Mouse (Mus musculus): ENCODE data around the gene Prdm2. TPM values are rescaled to one million over a fixed set of nuclear protein-coding genes. Genes with fewer than 3 reads are reported as not detected.
A peak's percentile ranks its signal among the peaks of the same experiment; 100 is the strongest.

Gene Prdm2
- polyA plus RNA-seq, 1 experiment from 2014 or later = 20.2 TPM

- peaks cover 25% of the 10 kb centered on the region for H3K36me3 ChIP-seq
- no peaks in the 10 kb centered on the region for H3K9me3 ChIP-seq (replicated peaks)
- H3K4me2 ChIP-seq (replicated peaks) = no peak overlapping the region
- H3K9ac ChIP-seq = no peak overlapping the region
- ATAC-seq (ENCODE audit: low FRiP score) = no peak
- peaks cover 16% of the 10 kb centered on the region for H3K4me1 ChIP-seq
- no peak overlapping the region for H3K4me3 ChIP-seq
- H3K27me3 ChIP-seq = no peaks in the 10 kb centered on the region
- no peak overlapping the region for H3K27ac ChIP-seq
- 83% methylated on average over 12 of the region's 12 CpGs for WGBS
These were observed 71.0 kb downstream of the Prdm2 start for GRCm38 (mm10) chr4:143141645-143142259.

GRCm38 (mm10) chr4:143140940-143141339, 71.9 kb downstream of the Prdm2 start:
- ATAC-seq (ENCODE audit: low FRiP score) = no peak
- Histone ChIP-seq H3K4me1 (peaks cover 14% of the 10 kb centered on the region), H3K9ac (no peak overlapping the region), H3K27me3 (no peaks in the 10 kb centered on the region), H3K27ac (no peak overlapping the region), H3K4me2 (replicated peaks) (no peak overlapping the region), H3K4me3 (no peak overlapping the region), H3K9me3 (replicated peaks) (no peaks in the 10 kb centered on the region), H3K36me3 (peaks cover 30% of the 10 kb centered on the region)
- 95% methylated on average over 3 of the region's 3 CpGs for WGBS

DNA sequence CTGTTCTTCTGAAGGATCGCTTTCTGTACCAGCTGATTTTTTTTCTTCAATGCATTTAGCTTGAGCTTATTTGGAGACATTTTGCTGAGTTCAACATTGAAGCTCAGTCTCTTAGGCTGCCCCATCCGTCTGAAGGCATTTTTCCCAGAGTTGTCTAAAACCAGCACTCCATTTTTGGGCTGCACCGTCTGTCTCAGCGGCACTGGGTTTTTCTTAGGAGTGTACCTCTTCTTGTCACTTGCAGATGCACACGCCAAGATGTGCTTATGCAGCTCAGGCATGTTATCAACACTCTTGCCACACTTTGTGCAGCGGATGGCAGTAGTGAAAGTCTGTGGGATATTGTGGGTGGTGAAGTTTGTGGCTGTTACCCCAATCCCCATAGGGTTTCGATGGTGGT, 80.4 kb downstream of the Prdm2 start:
- no peak overlapping the region for H3K4me3 ChIP-seq
- peaks cover 84% of the 10 kb centered on the region for H3K36me3 ChIP-seq
- no peak overlapping the region for H3K27ac ChIP-seq
- H3K4me1 ChIP-seq = no peaks in the 10 kb centered on the region
- ATAC-seq (ENCODE audit: low FRiP score) = no peak
- H3K4me2 ChIP-seq (replicated peaks) = no peak overlapping the region
- WGBS = 96% methylated on average over 7 of the region's 7 CpGs
- no peaks in the 10 kb centered on the region for H3K9me3 ChIP-seq (replicated peaks)
- no peaks in the 10 kb centered on the region for H3K27me3 ChIP-seq
- no peak overlapping the region for H3K9ac ChIP-seq

- Histone ChIP-seq H3K27ac (no peak overlapping the region), H3K36me3 (peaks cover 80% of the 10 kb centered on the region), H3K9me3 (replicated peaks) (no peaks in the 10 kb centered on the region), H3K27me3 (no peaks in the 10 kb centered on the region), H3K4me3 (no peak overlapping the region), H3K4me1 (no peaks in the 10 kb centered on the region), H3K9ac (no peak overlapping the region), H3K4me2 (replicated peaks) (no peak overlapping the region)
- WGBS = 95% methylated on average over 5 of the region's 5 CpGs
- no peak for ATAC-seq (ENCODE audit: low FRiP score)
These were observed 82.4 kb downstream of the Prdm2 start for GRCm38 (mm10) chr4:143130441-143130840.

- Histone ChIP-seq H3K4me3 (no peak overlapping the region), H3K36me3 (peaks cover 68% of the 10 kb centered on the region), H3K9me3 (replicated peaks) (no peaks in the 10 kb centered on the region), H3K9ac (no peak overlapping the region), H3K4me1 (no peaks in the 10 kb centered on the region), H3K4me2 (replicated peaks) (no peak overlapping the region), H3K27ac (no peak overlapping the region), H3K27me3 (no peaks in the 10 kb centered on the region)
- 90% methylated on average over 4 of the region's 4 CpGs for WGBS
- ATAC-seq (ENCODE audit: low FRiP score) = no peak
These were observed 83.5 kb downstream of the Prdm2 start for GRCm38 (mm10) chr4:143129261-143129760.

DNA sequence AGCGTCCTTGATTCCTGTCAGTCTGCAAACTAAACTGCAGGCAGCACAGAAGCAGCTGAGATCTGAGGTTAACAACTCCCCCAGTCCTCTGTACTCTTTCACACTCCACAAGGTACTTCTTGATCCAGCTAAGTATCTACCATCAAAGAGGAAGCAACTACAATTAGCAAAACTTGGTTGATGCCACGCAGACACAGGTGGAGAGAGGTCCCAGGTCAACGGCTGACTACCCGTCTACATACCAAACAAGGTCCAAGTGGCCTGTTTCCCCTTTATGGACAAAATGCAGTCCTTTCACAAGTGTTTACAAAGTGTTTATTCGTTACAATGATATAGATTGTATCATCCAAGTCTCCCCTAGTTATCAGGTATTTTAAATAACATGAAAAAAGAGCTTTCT, 85.6 kb downstream of the Prdm2 start:
- Histone ChIP-seq H3K27me3 (no peaks in the 10 kb centered on the region), H3K36me3 (peaks cover 47% of the 10 kb centered on the region), H3K4me1 (no peaks in the 10 kb centered on the region), H3K4me2 (replicated peaks) (no peak overlapping the region), H3K27ac (no peak overlapping the region), H3K9ac (no peak overlapping the region), H3K4me3 (no peak overlapping the region), H3K9me3 (replicated peaks) (no peaks in the 10 kb centered on the region)
- ATAC-seq (ENCODE audit: low FRiP score) = no peak
- 93% methylated on average over 5 of the region's 5 CpGs for WGBS

DNA sequence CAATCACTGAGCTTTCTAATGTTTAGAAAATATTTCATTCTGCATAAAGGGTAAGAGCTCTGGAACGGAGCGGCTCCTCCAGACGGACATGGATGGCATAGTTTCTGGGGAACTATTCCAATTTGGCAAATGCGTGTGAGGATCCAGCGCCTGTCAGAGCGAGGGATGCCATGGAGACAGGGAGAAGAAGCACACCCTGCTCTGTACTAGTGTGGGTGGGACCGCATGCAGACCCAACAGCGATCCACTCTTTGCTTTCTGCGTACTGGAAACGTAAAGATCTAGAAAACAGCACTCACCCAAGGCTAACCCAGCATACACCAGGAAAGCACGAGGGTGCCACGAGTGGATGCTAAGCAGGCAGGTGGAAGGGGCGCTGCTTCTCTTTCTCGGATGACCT, 86.3 kb downstream of the Prdm2 start:
- no peaks in the 10 kb centered on the region for H3K4me1 ChIP-seq
- no peak overlapping the region for H3K4me2 ChIP-seq (replicated peaks)
- 94% methylated on average over 14 of the region's 14 CpGs for WGBS
- no peak overlapping the region for H3K4me3 ChIP-seq
- no peak for ATAC-seq (ENCODE audit: low FRiP score)
- peaks cover 40% of the 10 kb centered on the region for H3K36me3 ChIP-seq
- no peak overlapping the region for H3K9ac ChIP-seq
- no peaks in the 10 kb centered on the region for H3K9me3 ChIP-seq (replicated peaks)
- no peaks in the 10 kb centered on the region for H3K27me3 ChIP-seq
- no peak overlapping the region for H3K27ac ChIP-seq

- Histone ChIP-seq H3K27ac (no peak overlapping the region), H3K9me3 (replicated peaks) (no peaks in the 10 kb centered on the region), H3K27me3 (no peaks in the 10 kb centered on the region), H3K4me2 (replicated peaks) (no peak overlapping the region), H3K9ac (no peak overlapping the region), H3K36me3 (peaks cover 29% of the 10 kb centered on the region), H3K4me1 (0 out of 2 replicates have a peak, but pooled peaks cover under 1% of the 10 kb centered on the region), H3K4me3 (no peak overlapping the region)
- WGBS = 84% methylated on average over 6 of the region's 6 CpGs
- 0 out of 2 replicates have a peak, but pooled peaks have one; percentile 40 for ATAC-seq (ENCODE audit: low FRiP score)
These were observed 87.5 kb downstream of the Prdm2 start for GRCm38 (mm10) chr4:143125290-143125689.

- Histone ChIP-seq H3K4me3 (no peak overlapping the region), H3K4me1 (0 out of 2 replicates have a peak, but pooled peaks cover 2% of the 10 kb centered on the region), H3K9ac (no peak overlapping the region), H3K4me2 (replicated peaks) (no peak overlapping the region), H3K27me3 (no peaks in the 10 kb centered on the region), H3K27ac (no peak overlapping the region), H3K36me3 (peaks cover 10% of the 10 kb centered on the region; the same call in 1 of the 2 replicates), H3K9me3 (replicated peaks) (no peaks in the 10 kb centered on the region)
- 85% methylated on average over 10 of the region's 10 CpGs for WGBS
- ATAC-seq (ENCODE audit: low FRiP score) = no peak
These were observed 89.8 kb downstream of the Prdm2 start for GRCm38 (mm10) chr4:143123043-143123442.

- 0 out of 2 replicates have a peak, but pooled peaks cover under 1% of the 10 kb centered on the region for H3K36me3 ChIP-seq
- H3K4me3 ChIP-seq = no peak overlapping the region
- H3K27ac ChIP-seq = no peak overlapping the region
- H3K4me1 ChIP-seq = peaks cover 2% of the 10 kb centered on the region; the same call in 1 of the 2 replicates
- WGBS = 87% methylated on average over 3 of the region's 3 CpGs
- no peak overlapping the region for H3K4me2 ChIP-seq (replicated peaks)
- H3K9ac ChIP-seq = no peak overlapping the region
- H3K27me3 ChIP-seq = no peaks in the 10 kb centered on the region
- ATAC-seq (ENCODE audit: low FRiP score) = no peak
- H3K9me3 ChIP-seq (replicated peaks) = no peaks in the 10 kb centered on the region
These were observed 91.6 kb downstream of the Prdm2 start for GRCm38 (mm10) chr4:143121174-143121573.

- no peak overlapping the region for H3K9ac ChIP-seq
- peaks cover 6% of the 10 kb centered on the region for H3K4me1 ChIP-seq
- no peak overlapping the region for H3K4me2 ChIP-seq (replicated peaks)
- ATAC-seq (ENCODE audit: low FRiP score) = no peak
- no peaks in the 10 kb centered on the region for H3K9me3 ChIP-seq (replicated peaks)
- no peak overlapping the region for H3K4me3 ChIP-seq
- H3K36me3 ChIP-seq = no peaks in the 10 kb centered on the region
- 92% methylated on average over 8 of the region's 8 CpGs for WGBS
- H3K27ac ChIP-seq = no peak overlapping the region
- no peaks in the 10 kb centered on the region for H3K27me3 ChIP-seq
These were observed 92.8 kb downstream of the Prdm2 start for GRCm38 (mm10) chr4:143120008-143120407.

DNA sequence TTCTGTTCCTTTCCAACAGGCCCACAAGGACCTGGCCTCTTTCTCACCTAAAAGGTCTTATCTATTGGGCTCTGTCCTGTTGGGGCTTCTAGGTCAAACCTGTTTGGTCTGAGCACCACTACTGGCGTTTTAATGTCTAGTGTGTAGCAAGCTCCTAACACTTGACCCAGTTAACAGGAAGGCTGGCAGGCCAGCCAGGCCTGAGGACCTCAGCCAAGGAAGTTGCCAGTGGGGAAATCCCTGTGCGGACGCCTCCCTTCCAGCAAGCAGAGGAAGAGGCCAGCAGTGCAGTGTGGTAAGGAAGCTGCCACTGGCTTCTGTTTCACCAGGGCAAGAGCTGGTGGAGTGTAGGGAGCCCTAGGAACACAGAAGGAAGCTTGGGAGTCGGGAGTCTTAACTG, 94.0 kb downstream of the Prdm2 start:
- H3K9ac ChIP-seq = no peak overlapping the region
- H3K4me3 ChIP-seq = no peak overlapping the region
- H3K27ac ChIP-seq = no peak overlapping the region; the same call in 1 of the 2 replicates
- no peak for ATAC-seq (ENCODE audit: low FRiP score)
- H3K36me3 ChIP-seq = no peaks in the 10 kb centered on the region
- peaks cover 16% of the 10 kb centered on the region for H3K4me1 ChIP-seq
- H3K4me2 ChIP-seq (replicated peaks) = no peak overlapping the region
- H3K9me3 ChIP-seq (replicated peaks) = no peaks in the 10 kb centered on the region
- H3K27me3 ChIP-seq = no peaks in the 10 kb centered on the region
- WGBS = 79% methylated on average over 4 of the region's 4 CpGs

GRCm38 (mm10) chr4:143115851-143116250, 96.9 kb downstream of the Prdm2 start:
- Histone ChIP-seq H3K4me3 (no peak overlapping the region), H3K4me1 (peaks cover 16% of the 10 kb centered on the region), H3K27me3 (no peaks in the 10 kb centered on the region), H3K36me3 (peaks cover 8% of the 10 kb centered on the region), H3K27ac (no peak overlapping the region), H3K9ac (no peak overlapping the region), H3K4me2 (replicated peaks) (no peak overlapping the region), H3K9me3 (replicated peaks) (no peaks in the 10 kb centered on the region)
- no peak for ATAC-seq (ENCODE audit: low FRiP score)
- 88% methylated on average over 12 of the region's 12 CpGs for WGBS
